ENCODE assay signal across 9 mouse cellular contexts in genomic region chr10:89975431-89975841, GRCm38 (mm10).
A peak's percentile ranks its signal among the peaks of the same experiment; 100 is the strongest.
DNase-seq lines count a peak whose midpoint lies in the region; ATAC-seq lines count a peak whose summit lies in the region.
"Had no signal": no experiment of that assay in that cellular context is flagged by ENCODE, and none has a peak within 500 bp of the region (broad histone marks: within the 10 kb centered on the region; RNA-seq: fewer than 3 reads in every experiment).

No protein-coding gene starts in this region.

- peak; percentile 83; the same call in 1 of the 2 replicates for ATAC-seq in frontal cortex, adult (ENCODE audit: low TSS enrichment)

- no peak for DNase-seq in frontal cortex, postnatal 10 days (ENCODE audit: low spot score in 2 of 2)
- DNase-seq in right cerebral cortex, adult 2 months (ENCODE audit: low spot score in 2 of 2): peak; percentile 11 to 30
- DNase-seq in right cerebral cortex, adult 18-20 months: no peak
- peak; percentile 2 for DNase-seq in forelimb bud, embryonic 11.5 days (ENCODE audit: low read depth, low spot score)
- no peak for DNase-seq in adrenal gland, postnatal 36 days
- no peak for DNase-seq in frontal cortex, adult 2 months (ENCODE audit: extremely low spot score in 1 of 2, low spot score in 1 of 2)
- DNase-seq in thymus, postnatal 0 days (ENCODE audit: low spot score): no peak
- DNase-seq: thymus, adult 18-20 months had no signal

Comparison
In these comparisons a context has a peak if more than half of its experiments do, and no peak if none do; other contexts are left out.
1. DNase-seq: peak in right cerebral cortex, adult 2 months (2 of 2) and forelimb bud, embryonic 11.5 days (single experiment); none in frontal cortex, postnatal 10 days (0 of 2), right cerebral cortex, adult 18-20 months (single experiment), adrenal gland, postnatal 36 days (0 of 2), frontal cortex, adult 2 months (0 of 2) and thymus, postnatal 0 days (single experiment).